Mouse (Mus musculus) heart, embryonic 13.5 days (tissue): ENCODE results near the gene Tmem231. TPM values are rescaled to one million over a fixed set of nuclear protein-coding genes. Genes with fewer than 3 reads are reported as not detected.

Experiments
- ATAC-seq: fragments of 200-750 bp; cut with Nextera tagmentation; 2 replicates; pipeline ENCODE4 v1.8.0; 2017; ENCODE audit warnings: moderate TSS enrichment; ENCODE audit not compliant: insufficient number of reproducible peaks, low FRiP score, low TSS enrichment; ENCODE audit errors: extremely low read depth
- H3K27ac ChIP-seq: fragments of 300-500 bp; sonication (generic); replicated peaks from 2 replicates; pipeline ENCODE4 v1.5.1; 2015; ENCODE audit warnings: moderate library complexity, mild to moderate bottlenecking, inconsistent platforms
- H3K27me3 ChIP-seq: fragments of 300-500 bp; sonication (generic); replicated peaks from 2 replicates; pipeline ENCODE4 v1.6.1; 2015; ENCODE audit warnings: mild to moderate bottlenecking, inconsistent platforms
- H3K36me3 ChIP-seq: fragments of 300-500 bp; sonication (generic); 2 replicates; pipeline ENCODE4 v1.6.1; 2015; ENCODE audit warnings: mild to moderate bottlenecking, inconsistent platforms
- H3K4me1 ChIP-seq: fragments of 300-500 bp; sonication (generic); 2 replicates; pipeline ENCODE4 v1.6.1; 2015; ENCODE audit warnings: inconsistent platforms
- H3K4me2 ChIP-seq: fragments of 300-500 bp; sonication (generic); 2 replicates; pipeline ENCODE4 v1.6.1; 2015; ENCODE audit warnings: inconsistent platforms, mild to moderate bottlenecking, moderate library complexity
- H3K4me3 ChIP-seq: fragments of 300-500 bp; sonication (generic); 2 replicates; pipeline ENCODE4 v1.5.1; 2015; ENCODE audit warnings: moderate library complexity, mild to moderate bottlenecking, inconsistent platforms
- H3K9ac ChIP-seq: fragments of 300-500 bp; sonication (generic); 2 replicates; pipeline ENCODE4 v1.6.1; 2015; ENCODE audit warnings: inconsistent platforms, mild to moderate bottlenecking, moderate library complexity
- H3K9me3 ChIP-seq: fragments of 300-500 bp; sonication (generic); 2 replicates; pipeline ENCODE4 v1.6.1; 2016; ENCODE audit warnings: inconsistent platforms
- WGBS: fragments of 180-500 bp; shearing (Covaris S2); methylation state at CpG from one replicate; pipeline ENCODE4 v1.1.7; 2015; ENCODE audit warnings: mixed read lengths; 5-methylcytosine and 5-hydroxymethylcytosine counted together
- polyA plus RNA-seq: library from polyadenylated mRNA; unstranded; fragments of >200 nt; fragmentation: Nextera tagmentation; extraction: Ambion mirVana; gene quantifications from 2 replicates; pipeline ENCODE4 v1.2.1, GENCODE M21; 2015

Tmem231 gene
- polyA plus RNA-seq, 1 experiment from 2014 or later, result 5.0 TPM

DNA sequence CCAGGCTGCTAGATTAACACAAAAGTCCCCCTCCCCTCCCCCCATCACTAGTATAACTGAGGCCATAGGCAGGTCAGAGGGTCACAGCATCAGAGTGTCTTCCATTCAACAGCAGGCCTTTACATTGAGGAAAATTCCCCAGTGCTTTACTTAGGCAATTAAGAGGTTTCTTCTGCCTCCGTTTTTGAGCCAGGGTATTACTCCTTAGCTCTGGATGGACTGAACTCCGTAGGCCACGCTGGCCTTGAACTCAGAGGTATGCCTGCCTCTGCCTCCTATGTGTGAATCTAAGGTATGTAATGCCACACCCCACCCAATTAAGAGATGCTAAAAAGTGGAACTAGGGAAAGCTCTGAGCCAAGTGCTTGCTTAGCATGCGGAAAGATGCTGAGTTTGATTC lies 29.9 kb upstream of the Tmem231 start:
- Histone ChIP-seq H3K9me3 (no peaks in the 10 kb centered on the region), H3K27me3 (no peaks in the 10 kb centered on the region), H3K4me3 (no peak overlapping the region), H3K4me1 (peaks cover 22% of the 10 kb centered on the region), H3K9ac (no peak overlapping the region), H3K4me2 (no peak overlapping the region), H3K36me3 (peaks cover 22% of the 10 kb centered on the region), H3K27ac (no peak overlapping the region)
- ATAC-seq, result no peak
- 88% methylated on average over 4 of the region's 4 CpGs for WGBS

- Histone ChIP-seq H3K4me2 (peak overlapping the region; percentile 40), H3K27ac (peak overlapping the region; percentile 60)
Observed at GRCm38 (mm10) chr8:111963091-111963490, 29.4 kb upstream of the Tmem231 start.

GRCm38 (mm10) chr8:111962589-111962988 lies 28.9 kb upstream of the Tmem231 start:
- 0 out of 2 replicates have a peak overlapping the region, but pooled peaks have one; percentile 16 for H3K9ac ChIP-seq
- H3K27ac ChIP-seq, result peak overlapping the region; percentile 60
- WGBS, result 45% methylated on average over 1 of the region's 1 CpGs
- H3K4me3 ChIP-seq, result no peak overlapping the region
- H3K27me3 ChIP-seq, result no peaks in the 10 kb centered on the region
- no peak for ATAC-seq
- peak overlapping the region; percentile 40 for H3K4me2 ChIP-seq
- peaks cover 22% of the 10 kb centered on the region for H3K36me3 ChIP-seq
- H3K4me1 ChIP-seq, result peaks cover 22% of the 10 kb centered on the region
- no peaks in the 10 kb centered on the region for H3K9me3 ChIP-seq

More at GRCm38 (mm10) chr8:111963091-111963490, 29.4 kb upstream of the Tmem231 start:
- H3K4me1 ChIP-seq, result peaks cover 22% of the 10 kb centered on the region
- H3K27me3 ChIP-seq, result no peaks in the 10 kb centered on the region
- ATAC-seq, result no peak
- peaks cover 23% of the 10 kb centered on the region for H3K36me3 ChIP-seq
- no peak overlapping the region for H3K4me3 ChIP-seq
- WGBS, result 58% methylated on average over 10 of the region's 10 CpGs
- H3K9me3 ChIP-seq, result no peaks in the 10 kb centered on the region
- H3K9ac ChIP-seq, result 0 out of 2 replicates have a peak overlapping the region, but pooled peaks have one; percentile 0

DNA sequence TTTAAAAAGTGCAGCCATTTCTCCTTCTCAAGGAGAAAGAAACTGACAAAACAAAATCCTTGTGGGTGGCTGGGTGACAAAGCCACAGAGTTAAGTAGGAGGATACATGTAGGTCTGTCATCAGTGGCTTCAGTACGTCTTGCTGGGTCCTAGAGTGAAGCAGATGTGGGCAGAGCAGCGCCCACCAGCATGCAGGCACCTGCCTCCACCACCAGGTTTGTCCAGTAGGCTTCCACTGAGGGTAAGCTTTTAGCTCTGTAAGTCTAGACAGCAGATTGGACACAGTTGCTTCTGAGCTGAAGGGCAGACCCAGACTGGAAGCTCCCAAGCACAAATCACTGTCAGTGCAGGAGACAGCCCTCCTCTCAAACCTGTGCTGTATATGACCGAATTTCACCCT lies 27.6 kb upstream of the Tmem231 start:
- Histone ChIP-seq H3K36me3 (peaks cover 26% of the 10 kb centered on the region), H3K4me3 (no peak overlapping the region)
- 73% methylated on average over 3 of the region's 3 CpGs for WGBS

DNA sequence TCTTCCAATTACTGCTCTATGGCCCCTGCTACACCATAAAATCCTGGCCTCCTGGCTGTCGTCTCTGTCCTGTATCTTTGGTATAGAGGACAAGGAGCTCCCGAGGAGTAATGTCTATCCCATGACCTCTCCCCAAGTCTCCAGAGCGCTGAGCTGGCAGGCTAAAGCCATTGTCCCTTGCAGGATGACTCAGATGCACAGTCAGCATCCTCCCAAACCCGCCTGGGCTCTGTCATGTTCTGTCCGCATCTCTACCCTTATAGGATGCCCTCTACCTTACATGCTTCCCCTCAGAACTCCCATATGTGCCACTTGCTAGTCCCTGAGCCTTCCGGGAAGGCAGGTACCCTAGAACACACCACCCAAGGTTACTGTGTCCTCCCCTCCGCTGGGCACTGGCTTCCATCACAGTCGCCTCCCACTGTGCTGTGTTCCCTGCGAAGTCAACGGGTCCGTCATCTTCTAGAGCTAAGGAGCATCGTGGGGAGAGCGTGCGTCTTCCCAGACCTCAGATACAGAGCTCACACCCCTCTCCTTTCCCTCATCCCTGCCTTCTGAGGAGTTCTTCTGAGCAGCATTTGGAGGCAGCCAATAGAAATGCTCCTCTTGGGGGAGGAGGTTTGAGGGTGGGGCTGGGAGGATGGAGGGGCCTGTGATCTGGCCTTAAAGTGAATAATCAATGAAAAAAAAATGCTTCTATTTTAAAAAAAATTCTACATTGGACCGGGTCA lies 27.1 kb upstream of the Tmem231 start:
- ATAC-seq, result no peak
- H3K4me1 ChIP-seq, result peaks cover 22% of the 10 kb centered on the region
- H3K27ac ChIP-seq, result no peak overlapping the region
- H3K4me2 ChIP-seq, result no peak overlapping the region
- no peak overlapping the region for H3K9ac ChIP-seq
- no peaks in the 10 kb centered on the region for H3K27me3 ChIP-seq
- peaks cover 32% of the 10 kb centered on the region for H3K36me3 ChIP-seq
- no peaks in the 10 kb centered on the region for H3K9me3 ChIP-seq
- WGBS, result 54% methylated on average over 15 of the region's 15 CpGs
- no peak overlapping the region for H3K4me3 ChIP-seq

More for the DNA sequence above, 27.6 kb upstream of the Tmem231 start:
- no peak overlapping the region for H3K9ac ChIP-seq
- no peak for ATAC-seq
- H3K27me3 ChIP-seq, result no peaks in the 10 kb centered on the region
- no peaks in the 10 kb centered on the region for H3K9me3 ChIP-seq
- no peak overlapping the region for H3K27ac ChIP-seq
- H3K4me2 ChIP-seq, result no peak overlapping the region
- H3K4me1 ChIP-seq, result peaks cover 22% of the 10 kb centered on the region

DNA sequence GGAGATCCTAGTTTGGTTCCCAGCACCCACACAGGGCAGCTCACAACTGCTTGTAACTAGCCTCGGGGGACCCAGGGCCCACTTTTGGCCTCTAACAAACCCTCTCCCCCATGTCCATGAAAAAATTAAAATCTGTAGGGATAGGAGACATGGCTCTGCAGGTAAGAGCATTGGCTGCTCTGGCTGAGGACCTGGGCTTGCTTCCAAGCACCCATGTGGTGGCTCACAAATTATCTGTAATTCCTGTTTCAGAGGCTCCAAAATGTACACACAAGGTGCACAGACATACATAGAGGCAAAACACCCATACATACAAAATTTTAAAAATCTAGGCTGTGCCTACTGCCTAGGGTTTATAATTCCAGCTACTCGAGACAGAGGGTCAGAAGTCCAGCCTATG lies 23.6 kb upstream of the Tmem231 start:
- Histone ChIP-seq H3K4me2 (no peak overlapping the region), H3K36me3 (peaks cover 63% of the 10 kb centered on the region), H3K4me3 (no peak overlapping the region), H3K27ac (no peak overlapping the region), H3K27me3 (no peaks in the 10 kb centered on the region), H3K4me1 (peaks cover 7% of the 10 kb centered on the region), H3K9ac (no peak overlapping the region), H3K9me3 (no peaks in the 10 kb centered on the region)
- 87% methylated on average over 2 of the region's 2 CpGs for WGBS
- no peak for ATAC-seq

- Histone ChIP-seq H3K27me3 (no peaks in the 10 kb centered on the region), H3K36me3 (peaks cover 76% of the 10 kb centered on the region), H3K9ac (no peak overlapping the region), H3K9me3 (no peaks in the 10 kb centered on the region), H3K27ac (no peak overlapping the region), H3K4me3 (no peak overlapping the region), H3K4me2 (no peak overlapping the region), H3K4me1 (peaks cover 3% of the 10 kb centered on the region)
- ATAC-seq, result no peak
- WGBS, result 81% methylated on average over 5 of the region's 5 CpGs
Observed at GRCm38 (mm10) chr8:111955879-111956278, 22.2 kb upstream of the Tmem231 start.

- ATAC-seq, result no peak
- Histone ChIP-seq H3K9me3 (no peaks in the 10 kb centered on the region), H3K4me3 (no peak overlapping the region), H3K36me3 (peaks cover 81% of the 10 kb centered on the region), H3K4me1 (no peaks in the 10 kb centered on the region), H3K4me2 (no peak overlapping the region), H3K27ac (no peak overlapping the region), H3K9ac (no peak overlapping the region), H3K27me3 (no peaks in the 10 kb centered on the region)
- WGBS, result 78% methylated on average over 4 of the region's 4 CpGs
Observed at GRCm38 (mm10) chr8:111954844-111955594, 21.3 kb upstream of the Tmem231 start.

GRCm38 (mm10) chr8:111951936-111952335 lies 18.3 kb upstream of the Tmem231 start:
- no peak for ATAC-seq
- 88% methylated on average over 5 of the region's 5 CpGs for WGBS
- Histone ChIP-seq H3K4me3 (no peak overlapping the region), H3K27ac (no peak overlapping the region), H3K4me2 (no peak overlapping the region), H3K27me3 (no peaks in the 10 kb centered on the region), H3K9ac (no peak overlapping the region), H3K9me3 (no peaks in the 10 kb centered on the region), H3K4me1 (no peaks in the 10 kb centered on the region), H3K36me3 (peaks cover 89% of the 10 kb centered on the region)

GRCm38 (mm10) chr8:111951317-111951716 lies 17.6 kb upstream of the Tmem231 start:
- 92% methylated on average over 7 of the region's 7 CpGs for WGBS

DNA sequence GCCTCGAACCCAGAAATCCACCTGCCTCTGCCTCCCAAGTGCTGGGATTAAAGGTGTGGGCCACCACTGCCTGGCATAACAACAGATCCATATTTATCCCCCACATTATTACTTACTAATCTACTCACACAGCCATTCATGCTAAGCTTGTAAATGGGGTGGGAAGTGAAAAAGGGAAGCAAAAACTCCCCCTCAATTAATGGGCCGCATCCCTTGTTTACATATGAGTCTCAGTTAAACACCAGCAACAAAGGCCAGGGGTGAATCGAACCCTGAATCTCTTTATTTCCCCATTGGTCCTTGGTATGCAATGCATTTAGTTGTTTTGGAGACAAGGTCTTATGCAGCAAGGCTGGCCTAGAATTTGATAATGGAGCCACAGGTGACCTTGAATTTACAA lies 17.2 kb upstream of the Tmem231 start:
- ATAC-seq, result no peak
- peaks cover 89% of the 10 kb centered on the region for H3K36me3 ChIP-seq
- 83% methylated on average over 3 of the region's 3 CpGs for WGBS

More at GRCm38 (mm10) chr8:111951317-111951716, 17.6 kb upstream of the Tmem231 start:
- Histone ChIP-seq H3K4me1 (no peaks in the 10 kb centered on the region), H3K36me3 (peaks cover 89% of the 10 kb centered on the region), H3K9ac (no peak overlapping the region), H3K4me3 (no peak overlapping the region), H3K9me3 (no peaks in the 10 kb centered on the region), H3K4me2 (no peak overlapping the region), H3K27me3 (no peaks in the 10 kb centered on the region), H3K27ac (no peak overlapping the region)
- no peak for ATAC-seq

More for the DNA sequence above, 17.2 kb upstream of the Tmem231 start:
- Histone ChIP-seq H3K9me3 (no peaks in the 10 kb centered on the region), H3K4me2 (no peak overlapping the region), H3K27me3 (no peaks in the 10 kb centered on the region), H3K9ac (no peak overlapping the region), H3K4me1 (no peaks in the 10 kb centered on the region), H3K27ac (no peak overlapping the region), H3K4me3 (no peak overlapping the region)
